Mouse (Mus musculus) CH12.LX (cell line): Measurements from ENCODE around the gene Nrgn.

Source experiments
- CTCF ChIP-seq, 2 experiments: IDR thresholded peaks in 1 of 2; conservative IDR thresholded peaks in 1 of 2; 2 replicates each; pipeline ENCODE4 v1.5.1; 2011 to 2012; ENCODE audit warnings: low read depth in 2 of 2, low read length in 2 of 2, improper control_type of control experiment in 1 of 2, inconsistent platforms in 1 of 2, mild to moderate bottlenecking in 1 of 2, moderate library complexity in 1 of 2
- E2F4 ChIP-seq: IDR thresholded peaks from 2 replicates; pipeline ENCODE4 v1.6.1; 2011; ENCODE audit warnings: low read depth, low read length, improper control_type of control experiment; ENCODE audit not compliant: insufficient replicate concordance
- ELF1 ChIP-seq: IDR thresholded peaks from 2 replicates; pipeline ENCODE4 v1.6.1; 2014; ENCODE audit warnings: low read depth, mild to moderate bottlenecking, inconsistent platforms, low read length, improper control_type of control experiment
- EP300 ChIP-seq: IDR thresholded peaks from 2 replicates; pipeline ENCODE4 v1.6.1; 2011; ENCODE audit warnings: low read length, improper control_type of control experiment
- JUN ChIP-seq: IDR thresholded peaks from 2 replicates; pipeline ENCODE4 v1.6.1; 2011; ENCODE audit warnings: low read depth, mild to moderate bottlenecking, low read length, improper control_type of control experiment, moderate library complexity; ENCODE audit not compliant: insufficient read depth
- POLR2A ChIP-seq: IDR thresholded peaks from 2 replicates; pipeline ENCODE4 v1.6.1; 2011; ENCODE audit warnings: low read depth, mild to moderate bottlenecking, improper control_type of control experiment, low read length
- POLR2AphosphoS2 ChIP-seq: IDR thresholded peaks from 2 replicates; pipeline ENCODE4 v1.6.1; 2011; ENCODE audit warnings: low read depth, low read length, improper control_type of control experiment
- SIN3A ChIP-seq: IDR thresholded peaks from 2 replicates; pipeline ENCODE4 v1.6.1; 2012; ENCODE audit warnings: low read length, improper control_type of control experiment, inconsistent platforms
- TBP ChIP-seq: conservative IDR thresholded peaks from 2 replicates; pipeline ENCODE4 v1.6.1; 2011; ENCODE audit warnings: low read depth, low read length, improper control_type of control experiment

DNA sequence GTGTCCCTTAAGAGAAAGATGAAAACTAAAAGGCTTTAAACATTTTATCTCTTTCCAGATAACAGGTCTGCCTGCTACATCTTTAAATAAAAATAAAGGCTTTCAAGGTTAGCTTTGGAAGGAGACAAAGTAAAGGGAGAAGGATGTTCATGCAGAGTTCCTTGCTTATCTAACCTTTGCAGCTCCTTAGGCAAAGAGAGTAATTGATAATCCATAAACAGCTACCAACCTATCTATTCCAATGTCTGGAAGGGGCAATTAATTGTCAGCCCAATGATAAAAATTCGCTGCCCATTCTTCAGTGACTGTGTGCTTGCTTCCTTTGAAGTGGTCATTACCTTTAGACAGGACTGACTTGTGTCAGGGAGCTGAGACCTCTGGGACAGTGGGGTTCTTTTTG, 11.1 kb upstream of the Nrgn start:
- TF ChIP-seq E2F4 (no peak), POLR2A (no peak), CTCF (conservative IDR thresholded peaks at IDR 0.05 in 1 of 2, IDR thresholded peaks at IDR 0.05 in 1 of 2; ENCODE audit: low read depth in 2 of 2, low read length in 2 of 2) (no peak), EP300 (no peak), POLR2AphosphoS2 (no peak), TBP (no peak), SIN3A (no peak), ELF1 (no peak), JUN (no peak)
